Comparison of ENCODE assay signal across 24 mouse cellular contexts in the genomic region with DNA sequence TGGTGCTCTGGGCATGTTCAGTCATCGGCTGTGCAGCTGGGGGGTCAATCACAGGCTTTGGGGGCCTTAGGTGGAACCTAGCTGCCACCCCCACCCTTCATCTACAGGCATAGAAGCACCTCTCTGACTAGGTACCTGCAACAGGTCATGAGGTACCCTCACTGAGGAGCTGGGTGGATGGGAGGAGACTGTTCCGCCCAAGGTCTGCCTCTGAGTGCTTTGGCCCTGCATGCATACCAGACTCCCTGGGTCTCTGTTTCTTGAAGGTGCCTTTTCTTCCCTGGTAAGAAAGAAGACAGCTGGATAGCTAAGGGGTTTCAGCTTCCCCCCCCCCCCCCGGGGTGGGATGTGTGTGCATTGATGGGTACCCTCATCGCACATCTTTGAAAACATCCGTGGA.
A peak's percentile ranks its signal among the peaks of the same experiment; 100 is the strongest.
DNase-seq lines count a peak whose midpoint lies in the region; ATAC-seq and TF ChIP-seq lines count a peak whose summit lies in the region.
"Had no signal": no experiment of that assay in that cellular context is flagged by ENCODE, and none has a peak within 500 bp of the region (broad histone marks: within the 10 kb centered on the region; RNA-seq: fewer than 3 reads in every experiment).

No protein-coding gene starts in this region.

- no peak for TF ChIP-seq EP300 in lung, postnatal 0 days (IDR thresholded peaks at IDR 0.05)

- no peaks in the 10 kb centered on the region for H3K36me3 ChIP-seq in embryonic facial prominence, embryonic 15.5 days
- H3K36me3 ChIP-seq in embryonic facial prominence, embryonic 10.5 days (replicated peaks), result no peaks in the 10 kb centered on the region
- no peaks in the 10 kb centered on the region for H3K36me3 ChIP-seq in lung, embryonic 16.5 days (ENCODE audit: control insufficient read depth, insufficient read depth, low read length)
- H3K36me3 ChIP-seq in lung, postnatal 0 days (ENCODE audit: insufficient read depth, low read length), result no peaks in the 10 kb centered on the region
- no peaks in the 10 kb centered on the region for H3K36me3 ChIP-seq in midbrain, embryonic 15.5 days (replicated peaks)
- no peaks in the 10 kb centered on the region for H3K36me3 ChIP-seq in hindbrain, embryonic 13.5 days
- H3K36me3 ChIP-seq: hindbrain, embryonic 10.5 days; liver, embryonic 12.5 days; neural tube, embryonic 15.5 days had no signal

- no peak overlapping the region for H3K4me2 ChIP-seq in embryonic facial prominence, embryonic 15.5 days (replicated peaks)
- no peak overlapping the region for H3K4me2 ChIP-seq in lung, embryonic 16.5 days (ENCODE audit: low read depth, low read length)
- H3K4me2 ChIP-seq in lung, postnatal 0 days (replicated peaks; ENCODE audit: low read depth, low read length), result no peak overlapping the region
- H3K4me2 ChIP-seq in midbrain, embryonic 15.5 days, result no peak overlapping the region
- no peak overlapping the region for H3K4me2 ChIP-seq in hindbrain, embryonic 13.5 days
- H3K4me2 ChIP-seq: neural tube, embryonic 15.5 days had no signal

- no peak for DNase-seq in embryonic facial prominence, embryonic 10.5 days (ENCODE audit: low spot score)
- DNase-seq in lung, postnatal 0 days (ENCODE audit: low spot score), result no peak
- DNase-seq in ES-CJ7 (ENCODE audit: low read depth, low spot score), result peak; percentile 75
- DNase-seq: adrenal gland, adult 8-10 months; cerebellum, adult 2 months; cerebellum, postnatal 14 days; gastrocnemius, postnatal 10 days; heart, postnatal 14 days; kidney, adult 8-10 months; kidney, postnatal 14 days; left cerebral cortex, postnatal 4 days; liver, postnatal 0 days; retina, postnatal 1 day; right cerebral cortex, postnatal 14 days; thymus, postnatal 4 days had no signal

- 0 out of 2 replicates have a peak overlapping the region, but pooled peaks have one; percentile 29 for H3K27ac ChIP-seq in embryonic facial prominence, embryonic 15.5 days (replicated peaks)
- H3K27ac ChIP-seq in embryonic facial prominence, embryonic 10.5 days (replicated peaks), result no peak overlapping the region
- H3K27ac ChIP-seq in lung, embryonic 16.5 days (ENCODE audit: low read length), result peak overlapping the region; percentile 62; the same call in 1 of the 2 replicates
- H3K27ac ChIP-seq in lung, postnatal 0 days (ENCODE audit: low read length), result no peak overlapping the region
- H3K27ac ChIP-seq in midbrain, embryonic 15.5 days, result peak overlapping the region; percentile 45; the same call in 1 of the 2 replicates
- no peak overlapping the region for H3K27ac ChIP-seq in hindbrain, embryonic 13.5 days
- H3K27ac ChIP-seq: hindbrain, embryonic 10.5 days; liver, embryonic 12.5 days; neural tube, embryonic 15.5 days had no signal

- no peaks in the 10 kb centered on the region for H3K9me3 ChIP-seq in embryonic facial prominence, embryonic 15.5 days (replicated peaks)
- H3K9me3 ChIP-seq in embryonic facial prominence, embryonic 10.5 days, result no peaks in the 10 kb centered on the region
- no peaks in the 10 kb centered on the region for H3K9me3 ChIP-seq in lung, embryonic 16.5 days (ENCODE audit: control insufficient read depth, low read length)
- no peaks in the 10 kb centered on the region for H3K9me3 ChIP-seq in lung, postnatal 0 days (ENCODE audit: low read length)
- H3K9me3 ChIP-seq in midbrain, embryonic 15.5 days, result no peaks in the 10 kb centered on the region
- no peaks in the 10 kb centered on the region for H3K9me3 ChIP-seq in hindbrain, embryonic 13.5 days
- H3K9me3 ChIP-seq: hindbrain, embryonic 10.5 days; liver, embryonic 12.5 days; neural tube, embryonic 15.5 days had no signal

- H3K4me1 ChIP-seq in embryonic facial prominence, embryonic 15.5 days, result peaks cover 5% of the 10 kb centered on the region
- H3K4me1 ChIP-seq in embryonic facial prominence, embryonic 10.5 days, result peaks cover 29% of the 10 kb centered on the region
- peaks cover 7% of the 10 kb centered on the region for H3K4me1 ChIP-seq in lung, embryonic 16.5 days (replicated peaks; ENCODE audit: control insufficient read depth, insufficient read depth, low read length)
- H3K4me1 ChIP-seq in lung, postnatal 0 days (ENCODE audit: insufficient read depth, low read depth, low read length), result 0 out of 2 replicates have a peak, but pooled peaks cover 3% of the 10 kb centered on the region
- peaks cover 20% of the 10 kb centered on the region for H3K4me1 ChIP-seq in midbrain, embryonic 15.5 days
- peaks cover 28% of the 10 kb centered on the region for H3K4me1 ChIP-seq in hindbrain, embryonic 13.5 days (replicated peaks)

- no peak for ATAC-seq in embryonic facial prominence, embryonic 15.5 days (ENCODE audit: insufficient number of reproducible peaks, low FRiP score, low TSS enrichment, low read depth)
- ATAC-seq in lung, embryonic 16.5 days (ENCODE audit: low read depth), result no peak
- ATAC-seq in lung, postnatal 0 days, result no peak
- ATAC-seq in midbrain, embryonic 15.5 days (replicated peaks), result 0 out of 2 replicates have a peak, but pooled peaks have one; percentile 19
- no peak for ATAC-seq in granulocyte monocyte progenitor cell, adult 5-6 weeks (replicated peaks; ENCODE audit: poor library complexity, severe bottlenecking)
- ATAC-seq in hindbrain, embryonic 13.5 days (ENCODE audit: low FRiP score), result no peak
- ATAC-seq: liver, embryonic 12.5 days had no signal

- H3K4me3 ChIP-seq in embryonic facial prominence, embryonic 15.5 days (replicated peaks), result no peak overlapping the region
- no peak overlapping the region for H3K4me3 ChIP-seq in embryonic facial prominence, embryonic 10.5 days
- H3K4me3 ChIP-seq in lung, embryonic 16.5 days (ENCODE audit: low read length), result no peak overlapping the region
- no peak overlapping the region for H3K4me3 ChIP-seq in lung, postnatal 0 days (ENCODE audit: low read depth, low read length)
- no peak overlapping the region for H3K4me3 ChIP-seq in midbrain, embryonic 15.5 days
- no peak overlapping the region for H3K4me3 ChIP-seq in hindbrain, embryonic 13.5 days
- H3K4me3 ChIP-seq: hindbrain, embryonic 10.5 days; liver, embryonic 12.5 days; neural tube, embryonic 15.5 days had no signal

- 74% methylated on average over 5 of the region's 5 CpGs for WGBS in embryonic facial prominence, embryonic 15.5 days
- 88% methylated on average over 5 of the region's 5 CpGs for WGBS in embryonic facial prominence, embryonic 10.5 days
- 77% methylated on average over 5 of the region's 5 CpGs for WGBS in lung, embryonic 16.5 days
- WGBS in lung, postnatal 0 days, result 95% methylated on average over 5 of the region's 5 CpGs
- 92% methylated on average over 5 of the region's 5 CpGs for WGBS in midbrain, embryonic 15.5 days
- 92% methylated on average over 5 of the region's 5 CpGs for WGBS in hindbrain, embryonic 13.5 days

- H3K9ac ChIP-seq in embryonic facial prominence, embryonic 15.5 days, result no peak overlapping the region
- no peak overlapping the region for H3K9ac ChIP-seq in lung, embryonic 16.5 days (ENCODE audit: low read length)
- H3K9ac ChIP-seq in lung, postnatal 0 days (replicated peaks; ENCODE audit: low read depth), result no peak overlapping the region
- H3K9ac ChIP-seq in midbrain, embryonic 15.5 days, result no peak overlapping the region
- no peak overlapping the region for H3K9ac ChIP-seq in hindbrain, embryonic 13.5 days
- H3K9ac ChIP-seq: liver, embryonic 12.5 days; liver, postnatal 0 days; neural tube, embryonic 15.5 days had no signal

- TF ChIP-seq CTCF in lung, postnatal 0 days (IDR thresholded peaks at IDR 0.05), result no peak

- no peaks in the 10 kb centered on the region for H3K27me3 ChIP-seq in embryonic facial prominence, embryonic 15.5 days
- 0 out of 2 replicates have a peak, but pooled peaks cover 7% of the 10 kb centered on the region for H3K27me3 ChIP-seq in embryonic facial prominence, embryonic 10.5 days (replicated peaks; ENCODE audit: low read depth, poor library complexity, severe bottlenecking)
- H3K27me3 ChIP-seq in lung, embryonic 16.5 days (ENCODE audit: control insufficient read depth, insufficient read depth, low read depth, low read length), result no peaks in the 10 kb centered on the region
- H3K27me3 ChIP-seq in lung, postnatal 0 days (replicated peaks; ENCODE audit: insufficient read depth, low read length), result no peaks in the 10 kb centered on the region
- no peaks in the 10 kb centered on the region for H3K27me3 ChIP-seq in midbrain, embryonic 15.5 days (replicated peaks)
- peaks cover 4% of the 10 kb centered on the region; the same call in 1 of the 2 replicates for H3K27me3 ChIP-seq in hindbrain, embryonic 13.5 days
- H3K27me3 ChIP-seq: CH12.LX; neural tube, embryonic 15.5 days had no signal

Comparison
In these comparisons a context has a peak if more than half of its experiments do, and no peak if none do; other contexts are left out.
1. H3K27ac ChIP-seq: peak in embryonic facial prominence, embryonic 15.5 days (single experiment), lung, embryonic 16.5 days (single experiment) and midbrain, embryonic 15.5 days (single experiment); none in embryonic facial prominence, embryonic 10.5 days (single experiment), lung, postnatal 0 days (single experiment) and hindbrain, embryonic 13.5 days (single experiment).